Mouse (Mus musculus): ENCODE measurements around the gene Zfp992. TPM values are rescaled to one million over a fixed set of nuclear protein-coding genes. Genes with fewer than 3 reads are reported as not detected.
A peak's percentile ranks its signal among the peaks of the same experiment; 100 is the strongest.
"Not testable (repeated sequence)": the region's sequence is repeated elsewhere in the genome, so short reads cannot be mapped to it uniquely, and the experiment has no call there.

Zfp992 gene
- polyA plus RNA-seq, 1 experiment from 2014 or later: 2.8 TPM

DNA sequence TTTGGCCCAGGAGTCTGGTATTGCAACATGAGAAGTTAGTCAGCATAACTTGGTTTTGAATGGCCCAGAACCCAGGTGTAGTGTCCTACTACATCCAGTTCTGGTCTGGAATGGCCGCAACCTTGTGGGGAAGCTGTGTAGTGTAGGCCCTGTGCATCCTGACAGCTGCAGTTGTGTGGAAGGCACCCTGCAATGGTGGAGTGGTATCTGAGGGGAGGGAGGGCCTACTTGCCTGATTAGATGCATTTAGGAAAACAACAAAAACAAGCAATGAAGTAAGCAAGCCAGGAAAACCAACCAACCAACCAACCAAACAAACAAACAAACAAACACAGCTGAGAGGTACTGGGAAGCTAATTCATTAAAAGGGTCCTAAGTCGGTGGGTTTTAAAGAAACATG, 3.8 kb downstream of the Zfp992 start:
- peak; percentile 76 for DNase-seq (ENCODE audit: low spot score, missing footprints)
- not testable (repeated sequence) for H3K4me2 ChIP-seq; H3K36me3 ChIP-seq (ENCODE audit: control insufficient read depth, insufficient read depth, low read length); H3K9ac ChIP-seq (ENCODE audit: low read length); H3K4me3 ChIP-seq (ENCODE audit: low read depth, low read length); ATAC-seq (ENCODE audit: low FRiP score); H3K4me1 ChIP-seq (ENCODE audit: control insufficient read depth, insufficient read depth, low read length); H3K27me3 ChIP-seq (ENCODE audit: control insufficient read depth, insufficient read depth, low read length); H3K27ac ChIP-seq (ENCODE audit: low read depth, low read length)
- H3K9me3 ChIP-seq (ENCODE audit: control insufficient read depth, low read length): peaks cover 45% of the 10 kb centered on the region
- WGBS: 94% methylated on average over 2 of the region's 2 CpGs

DNA sequence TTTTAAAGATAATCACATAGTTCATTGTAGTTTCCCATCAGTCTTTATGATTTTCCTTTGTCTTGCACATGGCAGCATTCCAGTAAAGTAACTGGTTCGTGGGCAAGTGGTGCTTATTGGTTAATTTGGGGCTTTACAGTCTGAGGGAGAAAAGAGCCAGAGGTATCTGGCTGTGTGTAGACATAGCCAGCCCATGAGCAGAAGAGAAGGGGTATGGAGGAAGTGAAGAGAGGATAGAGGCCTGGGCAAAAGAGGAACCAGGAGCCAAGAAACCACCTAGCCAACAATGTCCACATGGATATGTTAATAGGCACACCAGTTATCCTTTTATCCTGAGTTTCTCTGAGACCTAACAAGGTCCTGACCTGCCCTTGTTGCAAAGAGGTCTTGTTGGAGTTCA, 5.3 kb downstream of the Zfp992 start:
- not testable (repeated sequence) for H3K36me3 ChIP-seq (ENCODE audit: control insufficient read depth, insufficient read depth, low read length); H3K27ac ChIP-seq (ENCODE audit: low read depth, low read length); H3K9ac ChIP-seq (ENCODE audit: low read length); H3K4me1 ChIP-seq (ENCODE audit: control insufficient read depth, insufficient read depth, low read length); H3K4me2 ChIP-seq; H3K4me3 ChIP-seq (ENCODE audit: low read depth, low read length); H3K27me3 ChIP-seq (ENCODE audit: control insufficient read depth, insufficient read depth, low read length); ATAC-seq (ENCODE audit: low FRiP score)
- peak; percentile 79 for DNase-seq (ENCODE audit: low spot score, missing footprints)
- H3K9me3 ChIP-seq (ENCODE audit: control insufficient read depth, low read length): peaks cover 49% of the 10 kb centered on the region
- WGBS: 71% methylated on average over 1 of the region's 1 CpGs

DNA sequence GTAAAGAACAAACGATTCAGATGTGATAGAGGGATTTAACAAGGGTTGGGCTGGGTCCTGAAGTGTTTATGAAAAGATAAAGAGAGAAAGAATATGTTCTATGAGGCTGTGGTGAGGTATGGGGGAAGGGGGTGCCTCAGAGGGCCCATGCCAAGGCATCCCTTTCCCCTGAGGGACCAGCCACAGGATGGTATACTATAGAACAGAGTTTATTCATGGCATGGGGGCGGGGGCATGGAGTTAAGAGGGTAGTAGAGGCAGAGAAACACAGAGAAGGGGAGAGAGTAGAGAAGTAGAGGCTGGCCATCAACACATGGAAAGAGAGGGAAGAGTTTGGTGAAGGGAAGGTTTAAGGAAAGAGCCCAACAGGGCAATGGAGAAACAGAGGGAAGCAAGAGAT, 6.1 kb downstream of the Zfp992 start:
- H3K4me3 ChIP-seq (ENCODE audit: low read depth, low read length): no peak overlapping the region
- H3K9ac ChIP-seq (ENCODE audit: low read length): no peak overlapping the region
- peaks cover 49% of the 10 kb centered on the region for H3K9me3 ChIP-seq (ENCODE audit: control insufficient read depth, low read length)
- H3K4me2 ChIP-seq: no peak overlapping the region
- peak; percentile 22; the same call in 1 of the 2 replicates for ATAC-seq (ENCODE audit: low FRiP score)
- 51% methylated on average over 2 of the region's 2 CpGs for WGBS
- no peak overlapping the region for H3K27ac ChIP-seq (ENCODE audit: low read depth, low read length)
- peak; percentile 81 for DNase-seq (ENCODE audit: low spot score, missing footprints)
- no peaks in the 10 kb centered on the region for H3K27me3 ChIP-seq (ENCODE audit: control insufficient read depth, insufficient read depth, low read length)
- peaks cover 2% of the 10 kb centered on the region; the same call in 1 of the 2 replicates for H3K36me3 ChIP-seq (ENCODE audit: control insufficient read depth, insufficient read depth, low read length)
- no peaks in the 10 kb centered on the region for H3K4me1 ChIP-seq (ENCODE audit: control insufficient read depth, insufficient read depth, low read length)

DNA sequence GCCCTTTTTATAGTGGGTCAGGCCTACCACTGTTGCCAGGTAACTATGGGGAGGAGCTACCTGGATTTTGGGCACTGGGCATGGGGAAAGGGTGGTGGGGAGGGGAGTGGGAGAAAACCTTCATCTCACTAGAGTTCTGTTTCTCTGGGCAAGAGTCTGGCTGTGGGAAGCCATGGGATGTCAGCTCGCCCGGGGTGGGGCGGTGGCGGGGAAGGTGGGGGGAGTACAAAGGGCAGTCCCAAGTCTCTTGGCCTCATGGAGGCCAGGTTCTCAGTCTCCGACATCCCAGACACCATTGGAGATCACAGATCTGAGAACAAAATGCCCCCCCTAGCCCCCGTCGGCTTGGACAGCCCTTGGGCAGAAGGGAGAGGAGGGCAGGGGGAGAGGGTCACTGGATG, 6.5 kb downstream of the Zfp992 start:
- Histone ChIP-seq H3K4me3 (ENCODE audit: low read depth, low read length) (no peak overlapping the region), H3K4me2 (no peak overlapping the region), H3K36me3 (ENCODE audit: control insufficient read depth, insufficient read depth, low read length) (peaks cover 2% of the 10 kb centered on the region; the same call in 1 of the 2 replicates), H3K27me3 (ENCODE audit: control insufficient read depth, insufficient read depth, low read length) (no peaks in the 10 kb centered on the region), H3K9ac (ENCODE audit: low read length) (no peak overlapping the region), H3K9me3 (ENCODE audit: control insufficient read depth, low read length) (peaks cover 49% of the 10 kb centered on the region), H3K27ac (ENCODE audit: low read depth, low read length) (no peak overlapping the region), H3K4me1 (ENCODE audit: control insufficient read depth, insufficient read depth, low read length) (no peaks in the 10 kb centered on the region)
- 95% methylated on average over 7 of the region's 7 CpGs for WGBS
- ATAC-seq (ENCODE audit: low FRiP score) (peak; percentile 53), DNase-seq (ENCODE audit: low spot score, missing footprints) (no peak)

DNA sequence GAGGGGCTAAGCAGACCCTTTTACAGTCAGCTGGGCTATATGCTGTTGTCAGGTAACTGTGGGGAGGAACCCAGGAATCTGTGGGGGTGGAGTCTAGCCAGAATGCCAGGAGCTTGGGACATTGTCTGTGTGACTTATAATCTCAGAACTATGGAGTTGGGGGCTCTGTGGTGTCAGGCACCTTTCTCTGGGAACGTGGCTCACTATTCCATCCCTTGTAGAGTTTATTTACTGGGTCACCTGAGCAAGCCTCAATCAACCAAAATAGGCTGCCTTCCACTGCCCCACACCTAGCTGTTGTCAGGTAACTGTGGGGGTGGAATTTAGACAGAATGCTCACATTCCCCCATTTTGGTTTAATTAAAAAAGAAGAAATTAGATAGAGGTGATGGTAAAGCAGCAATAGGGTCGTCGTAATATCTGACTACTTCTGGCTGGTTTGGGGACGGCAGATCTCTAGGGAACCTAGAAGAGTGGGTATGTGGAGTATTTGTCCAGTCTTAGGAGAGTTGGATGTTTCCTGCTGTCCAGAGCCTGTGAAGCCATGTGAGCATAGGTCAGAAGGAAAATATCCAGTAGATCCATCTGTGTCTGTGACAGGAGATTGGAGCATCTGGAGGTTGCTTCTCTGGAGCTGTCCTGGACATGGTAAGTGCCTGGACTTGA, 7.4 kb downstream of the Zfp992 start:
- Histone ChIP-seq H3K36me3 (ENCODE audit: control insufficient read depth, insufficient read depth, low read length) (peaks cover 2% of the 10 kb centered on the region; the same call in 1 of the 2 replicates), H3K27ac (ENCODE audit: low read depth, low read length) (no peak overlapping the region), H3K4me2 (no peak overlapping the region), H3K9me3 (ENCODE audit: control insufficient read depth, low read length) (peaks cover 52% of the 10 kb centered on the region), H3K4me3 (ENCODE audit: low read depth, low read length) (no peak overlapping the region), H3K9ac (ENCODE audit: low read length) (no peak overlapping the region), H3K27me3 (ENCODE audit: control insufficient read depth, insufficient read depth, low read length) (no peaks in the 10 kb centered on the region), H3K4me1 (ENCODE audit: control insufficient read depth, insufficient read depth, low read length) (no peaks in the 10 kb centered on the region)
- ATAC-seq (ENCODE audit: low FRiP score) (no peak; the same call in 1 of the 2 replicates), DNase-seq (ENCODE audit: low spot score, missing footprints) (peak; percentile 75)
- 72% methylated on average over 4 of the region's 4 CpGs for WGBS

DNA sequence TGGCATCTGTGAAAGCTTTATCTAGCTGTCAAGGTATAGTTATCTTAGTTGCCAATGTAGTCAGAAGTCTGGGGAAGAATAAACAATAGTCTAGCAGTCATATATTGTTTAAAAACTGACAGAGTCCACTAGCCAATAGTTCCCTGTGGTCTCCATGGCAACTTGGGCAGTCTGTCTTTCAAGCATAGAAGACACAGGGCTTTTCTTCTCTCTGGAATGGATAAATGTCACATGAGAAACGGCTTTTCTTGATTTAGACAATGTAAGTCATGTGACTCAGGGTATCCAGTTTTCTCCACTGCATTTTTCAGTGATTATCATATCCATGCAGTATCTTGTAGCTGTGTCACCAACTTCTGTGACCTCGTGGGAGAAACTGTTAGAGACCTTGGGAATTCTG, 8.3 kb downstream of the Zfp992 start:
- ATAC-seq (ENCODE audit: low FRiP score): no peak; the same call in 1 of the 2 replicates
- Histone ChIP-seq H3K4me1 (ENCODE audit: control insufficient read depth, insufficient read depth, low read length) (no peaks in the 10 kb centered on the region), H3K27ac (ENCODE audit: low read depth, low read length) (no peak overlapping the region), H3K9me3 (ENCODE audit: control insufficient read depth, low read length) (peaks cover 52% of the 10 kb centered on the region), H3K9ac (ENCODE audit: low read length) (no peak overlapping the region), H3K4me2 (no peak overlapping the region), H3K4me3 (ENCODE audit: low read depth, low read length) (no peak overlapping the region), H3K27me3 (ENCODE audit: control insufficient read depth, insufficient read depth, low read length) (no peaks in the 10 kb centered on the region), H3K36me3 (ENCODE audit: control insufficient read depth, insufficient read depth, low read length) (peaks cover 2% of the 10 kb centered on the region; the same call in 1 of the 2 replicates)
- DNase-seq (ENCODE audit: low spot score, missing footprints): peak; percentile 51
- WGBS: 75% methylated on average over 2 of the region's 2 CpGs

DNA sequence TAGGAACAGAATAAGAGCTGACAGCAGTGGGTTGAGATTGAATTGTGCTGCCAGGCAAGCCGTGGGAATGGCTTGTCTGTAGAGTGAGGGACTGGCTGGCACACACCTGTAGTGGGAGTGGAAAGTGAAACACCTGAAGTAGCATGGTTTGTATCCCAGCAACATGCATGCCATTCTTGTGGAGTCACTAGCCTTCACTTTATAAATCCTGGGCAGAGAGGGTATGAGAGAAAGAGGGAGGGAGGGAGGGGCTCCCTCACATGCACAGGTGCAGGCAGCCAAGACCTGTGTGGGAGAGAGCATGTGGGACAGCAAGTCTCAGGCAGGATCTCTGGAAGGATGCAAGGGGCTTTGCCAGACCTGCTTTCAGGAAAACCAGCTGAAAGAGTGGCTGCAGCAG, 8.9 kb downstream of the Zfp992 start:
- Histone ChIP-seq H3K27ac (ENCODE audit: low read depth, low read length) (no peak overlapping the region), H3K9me3 (ENCODE audit: control insufficient read depth, low read length) (peaks cover 49% of the 10 kb centered on the region), H3K4me1 (ENCODE audit: control insufficient read depth, insufficient read depth, low read length) (no peaks in the 10 kb centered on the region), H3K9ac (ENCODE audit: low read length) (no peak overlapping the region), H3K4me3 (ENCODE audit: low read depth, low read length) (no peak overlapping the region), H3K4me2 (no peak overlapping the region), H3K36me3 (ENCODE audit: control insufficient read depth, insufficient read depth, low read length) (peaks cover 2% of the 10 kb centered on the region; the same call in 1 of the 2 replicates), H3K27me3 (ENCODE audit: control insufficient read depth, insufficient read depth, low read length) (no peaks in the 10 kb centered on the region)
- 85% methylated on average over 1 of the region's 1 CpGs for WGBS
- ATAC-seq (ENCODE audit: low FRiP score): peak; percentile 40
- peak; percentile 79 for DNase-seq (ENCODE audit: low spot score, missing footprints)

DNA sequence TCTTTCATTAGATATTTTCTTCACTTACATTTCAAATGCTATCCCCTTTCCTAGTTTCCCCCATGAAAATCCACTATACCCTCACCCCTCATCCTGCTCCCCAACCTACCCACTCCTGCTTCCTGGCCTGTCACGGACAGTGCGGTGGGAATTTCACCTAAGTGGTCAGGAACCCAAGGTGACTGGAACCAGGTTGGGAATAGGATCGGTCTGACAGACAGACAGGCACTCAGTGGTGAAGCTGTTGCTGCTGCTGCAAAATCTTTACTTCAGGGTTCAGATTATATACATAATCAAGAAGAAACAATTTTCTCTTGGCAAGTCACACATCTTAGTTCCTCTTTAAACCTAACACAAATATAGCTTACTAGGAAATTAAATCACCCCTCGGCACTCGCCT, 11.0 kb downstream of the Zfp992 start:
- 78% methylated on average over 5 of the region's 5 CpGs for WGBS
- not testable (repeated sequence) for H3K27me3 ChIP-seq (ENCODE audit: control insufficient read depth, insufficient read depth, low read length); ATAC-seq (ENCODE audit: low FRiP score); H3K9ac ChIP-seq (ENCODE audit: low read length); H3K27ac ChIP-seq (ENCODE audit: low read depth, low read length); H3K4me3 ChIP-seq (ENCODE audit: low read depth, low read length); H3K4me1 ChIP-seq (ENCODE audit: control insufficient read depth, insufficient read depth, low read length); H3K4me2 ChIP-seq; H3K36me3 ChIP-seq (ENCODE audit: control insufficient read depth, insufficient read depth, low read length)
- peak; percentile 47 for DNase-seq (ENCODE audit: low spot score, missing footprints)
- peaks cover 37% of the 10 kb centered on the region for H3K9me3 ChIP-seq (ENCODE audit: control insufficient read depth, low read length)

DNA sequence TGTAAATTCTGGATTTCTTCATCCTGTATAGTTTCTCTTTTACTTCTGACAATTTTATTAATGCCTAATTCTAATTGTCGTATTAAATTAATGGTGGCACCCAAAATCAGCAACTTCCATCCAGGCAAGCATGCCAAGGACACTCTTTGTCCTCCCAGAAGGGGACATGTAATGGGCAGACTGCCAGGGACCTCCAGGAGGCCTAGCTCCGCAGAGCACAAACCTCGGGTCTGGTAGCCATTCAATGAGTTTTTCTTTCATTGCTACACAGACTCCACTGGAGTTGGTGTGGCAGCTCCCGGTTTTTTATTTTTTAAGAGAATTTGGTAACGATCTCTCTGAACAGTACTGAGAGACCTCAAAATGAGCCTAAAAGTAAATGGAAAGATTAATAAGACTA, 11.9 kb downstream of the Zfp992 start:
- H3K27ac ChIP-seq (ENCODE audit: low read depth, low read length); H3K4me1 ChIP-seq (ENCODE audit: control insufficient read depth, insufficient read depth, low read length); H3K4me2 ChIP-seq; ATAC-seq (ENCODE audit: low FRiP score); H3K9ac ChIP-seq (ENCODE audit: low read length); H3K4me3 ChIP-seq (ENCODE audit: low read depth, low read length); H3K36me3 ChIP-seq (ENCODE audit: control insufficient read depth, insufficient read depth, low read length); H3K27me3 ChIP-seq (ENCODE audit: control insufficient read depth, insufficient read depth, low read length): not testable (repeated sequence)
- peaks cover 32% of the 10 kb centered on the region for H3K9me3 ChIP-seq (ENCODE audit: control insufficient read depth, low read length)
- 81% methylated on average over 5 of the region's 5 CpGs for WGBS
- peak; percentile 64 for DNase-seq (ENCODE audit: low spot score, missing footprints)

Data from midbrain, embryonic 11.5 days (tissue).